Mouse (Mus musculus): ENCODE measurements around the gene Lfng.

The Lfng gene

DNA sequence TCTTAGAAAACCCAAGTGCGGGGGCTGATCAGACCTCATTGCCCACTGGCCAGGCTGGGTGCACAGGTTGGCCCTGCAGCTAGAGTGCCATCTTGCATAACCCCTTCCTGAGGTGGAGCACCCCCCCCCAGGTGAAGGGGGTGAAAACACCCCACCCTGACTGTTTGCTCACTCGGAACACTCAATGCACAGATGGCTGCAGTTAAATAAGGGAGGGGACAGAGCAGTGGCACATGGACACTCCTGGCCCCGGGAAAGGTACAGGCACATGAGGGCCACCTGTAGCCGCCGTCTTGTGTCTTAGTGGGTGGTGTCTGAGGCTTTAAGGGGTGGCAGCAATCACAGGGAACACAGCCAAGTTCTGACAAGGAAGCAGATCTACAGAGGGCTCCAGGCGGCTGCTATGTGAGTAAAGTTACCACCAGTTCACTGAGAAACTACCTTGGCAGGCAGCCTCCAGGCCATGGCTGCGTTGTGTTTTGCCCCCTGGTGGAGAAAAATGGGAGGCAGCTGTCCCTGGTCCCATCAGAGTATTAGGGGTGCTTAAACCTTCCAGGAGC, 56.6 kb downstream of the Lfng start:
- peak; percentile 75 for DNase-seq (ENCODE audit: low spot score)
